Mouse (Mus musculus): ENCODE data around the gene Gdap2. TPM values are rescaled to one million over a fixed set of nuclear protein-coding genes. Genes with fewer than 3 reads are reported as not detected.

The Gdap2 gene
- 37.7 and 42.9 TPM in 2 replicates for polyA plus RNA-seq (2015; fragmentation: Nextera tagmentation; extraction: Ambion mirVana)

- Histone ChIP-seq H3K9ac (ENCODE audit: low read depth, low read length) (peak within 1 kb of the TSS; percentile 98), H3K4me2 (ENCODE audit: low read length) (peak within 1 kb of the TSS; percentile 90), H3K27ac (ENCODE audit: low read length) (peak within 1 kb of the TSS; percentile 95), H3K36me3 (ENCODE audit: control insufficient read depth, insufficient read depth, low read length) (peaks cover 7% of the 10 kb centered on the region; the same call in 1 of the 2 replicates), H3K27me3 (ENCODE audit: control insufficient read depth, insufficient read depth, low read depth, low read length) (no peaks in the 10 kb centered on the region), H3K4me1 (ENCODE audit: control insufficient read depth, insufficient read depth, low read length) (peaks cover 15% of the 10 kb centered on the region), H3K4me3 (ENCODE audit: low read depth, low read length) (peak within 1 kb of the TSS; percentile 96), H3K9me3 (replicated peaks; ENCODE audit: control insufficient read depth, low read length, poor library complexity, severe bottlenecking) (no peaks in the 10 kb centered on the region)
- under 1% methylated on average over 55 of the region's 55 CpGs for whole genome bisulfite sequencing
- ATAC-seq: peak; percentile 99
Measured at GRCm38 (mm10) chr3:100162315-100163105, at the start of gene Gdap2, which contains the start of gene Wdr3. TSS of gene Gdap2 (plus strand) at chr3:100162381. TSS of gene Wdr3 (minus strand) at chr3:100162407.

- Histone ChIP-seq H3K27me3 (ENCODE audit: control insufficient read depth, insufficient read depth, low read depth, low read length) (no peaks in the 10 kb centered on the region), H3K9me3 (replicated peaks; ENCODE audit: control insufficient read depth, low read length, poor library complexity, severe bottlenecking) (no peaks in the 10 kb centered on the region), H3K9ac (ENCODE audit: low read depth, low read length) (no peak overlapping the region), H3K4me3 (ENCODE audit: low read depth, low read length) (no peak overlapping the region), H3K4me1 (ENCODE audit: control insufficient read depth, insufficient read depth, low read length) (no peaks in the 10 kb centered on the region), H3K36me3 (ENCODE audit: control insufficient read depth, insufficient read depth, low read length) (no peaks in the 10 kb centered on the region), H3K27ac (ENCODE audit: low read length) (no peak overlapping the region), H3K4me2 (ENCODE audit: low read length) (no peak overlapping the region)
- no peak for ATAC-seq
- 79% methylated on average over 2 of the region's 2 CpGs for WGBS
Measured at GRCm38 (mm10) chr3:100118681-100119080, 43.5 kb upstream of the Gdap2 start.

DNA sequence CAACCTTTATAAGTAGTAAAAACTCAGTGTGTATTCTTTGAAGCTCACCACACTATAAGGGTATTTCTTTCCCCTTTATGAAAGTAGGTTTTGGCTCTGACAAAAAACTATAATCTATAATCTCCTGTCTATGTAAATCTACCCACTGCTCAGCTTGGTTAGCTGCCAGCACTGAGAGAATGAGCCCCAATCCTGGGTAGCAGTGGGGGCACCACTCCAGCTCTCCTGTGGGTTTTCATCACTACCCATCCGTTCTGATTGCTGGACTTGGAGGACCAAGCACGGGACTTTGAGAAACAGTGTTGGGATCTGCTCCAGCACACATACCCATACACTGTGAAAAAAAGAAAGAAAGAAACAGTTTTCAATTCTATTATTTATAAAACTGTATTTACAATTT, 40.2 kb upstream of the Gdap2 start:
- H3K27ac ChIP-seq (ENCODE audit: low read length): no peak overlapping the region
- H3K9ac ChIP-seq (ENCODE audit: low read depth, low read length): no peak overlapping the region

GRCm38 (mm10) chr3:100122445-100122844, 39.7 kb upstream of the Gdap2 start:
- Histone ChIP-seq H3K36me3 (ENCODE audit: control insufficient read depth, insufficient read depth, low read length) (no peaks in the 10 kb centered on the region), H3K27me3 (ENCODE audit: control insufficient read depth, insufficient read depth, low read depth, low read length) (no peaks in the 10 kb centered on the region), H3K4me3 (ENCODE audit: low read depth, low read length) (no peak overlapping the region), H3K4me1 (ENCODE audit: control insufficient read depth, insufficient read depth, low read length) (no peaks in the 10 kb centered on the region), H3K4me2 (ENCODE audit: low read length) (no peak overlapping the region), H3K27ac (ENCODE audit: low read length) (no peak overlapping the region), H3K9ac (ENCODE audit: low read depth, low read length) (no peak overlapping the region), H3K9me3 (replicated peaks; ENCODE audit: control insufficient read depth, low read length, poor library complexity, severe bottlenecking) (no peaks in the 10 kb centered on the region)
- ATAC-seq: no peak
- WGBS: 62% methylated on average over 1 of the region's 1 CpGs

More for the DNA sequence above, 40.2 kb upstream of the Gdap2 start:
- H3K27me3 ChIP-seq (ENCODE audit: control insufficient read depth, insufficient read depth, low read depth, low read length): no peaks in the 10 kb centered on the region
- no peak overlapping the region for H3K4me2 ChIP-seq (ENCODE audit: low read length)
- no peaks in the 10 kb centered on the region for H3K36me3 ChIP-seq (ENCODE audit: control insufficient read depth, insufficient read depth, low read length)
- WGBS: 69% methylated on average over 2 of the region's 2 CpGs
- no peaks in the 10 kb centered on the region for H3K9me3 ChIP-seq (replicated peaks; ENCODE audit: control insufficient read depth, low read length, poor library complexity, severe bottlenecking)
- no peak for ATAC-seq
- no peaks in the 10 kb centered on the region for H3K4me1 ChIP-seq (ENCODE audit: control insufficient read depth, insufficient read depth, low read length)
- no peak overlapping the region for H3K4me3 ChIP-seq (ENCODE audit: low read depth, low read length)

DNA sequence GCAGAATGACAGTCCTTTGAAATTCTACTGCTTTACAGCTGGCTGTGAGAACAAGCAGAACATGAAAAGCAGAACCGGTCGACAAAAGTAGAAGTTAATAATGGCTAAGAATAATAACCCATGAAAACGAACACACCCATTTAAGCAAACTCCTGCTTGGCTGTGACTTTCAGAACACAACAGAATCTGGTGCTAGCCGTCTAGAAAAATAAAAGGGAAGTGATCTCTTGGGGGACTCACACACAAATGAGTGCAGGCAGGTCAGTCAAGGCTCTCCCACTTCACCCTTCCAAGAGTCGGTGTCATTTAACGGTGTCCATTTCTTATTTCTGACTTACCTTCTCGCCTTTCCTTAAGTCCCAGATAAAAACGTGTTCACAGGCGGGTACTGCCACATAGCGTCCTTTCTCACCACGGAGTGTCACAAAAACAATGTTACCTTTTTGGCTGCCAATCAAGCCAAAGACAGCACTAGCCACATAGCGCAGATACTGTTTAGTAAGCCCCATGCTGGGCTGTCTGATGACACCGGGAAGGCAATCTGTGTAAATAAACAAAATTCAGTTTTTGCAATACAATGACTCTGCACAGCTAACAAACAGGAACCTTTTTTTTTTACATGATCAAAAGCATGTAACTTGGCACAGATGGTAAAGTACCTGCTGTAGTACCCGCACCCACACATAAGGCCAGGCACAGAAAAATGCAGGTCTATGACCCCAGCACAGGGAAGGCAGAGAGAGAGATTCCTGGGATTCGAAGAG, 1.3 kb upstream of the Gdap2 start:
- peaks cover 15% of the 10 kb centered on the region for H3K4me1 ChIP-seq (ENCODE audit: control insufficient read depth, insufficient read depth, low read length)
- H3K36me3 ChIP-seq (ENCODE audit: control insufficient read depth, insufficient read depth, low read length): peaks cover 19% of the 10 kb centered on the region
- WGBS: 89% methylated on average over 15 of the region's 15 CpGs
- H3K27me3 ChIP-seq (ENCODE audit: control insufficient read depth, insufficient read depth, low read depth, low read length): no peaks in the 10 kb centered on the region
- H3K27ac ChIP-seq (ENCODE audit: low read length): no peak overlapping the region
- peak overlapping the region; percentile 86 for H3K4me2 ChIP-seq (ENCODE audit: low read length)
- no peaks in the 10 kb centered on the region for H3K9me3 ChIP-seq (replicated peaks; ENCODE audit: control insufficient read depth, low read length, poor library complexity, severe bottlenecking)
- no peak overlapping the region for H3K9ac ChIP-seq (ENCODE audit: low read depth, low read length)
- peak overlapping the region; percentile 96; the same call in 1 of the 2 replicates for H3K4me3 ChIP-seq (ENCODE audit: low read depth, low read length)
- no peak for ATAC-seq

DNA sequence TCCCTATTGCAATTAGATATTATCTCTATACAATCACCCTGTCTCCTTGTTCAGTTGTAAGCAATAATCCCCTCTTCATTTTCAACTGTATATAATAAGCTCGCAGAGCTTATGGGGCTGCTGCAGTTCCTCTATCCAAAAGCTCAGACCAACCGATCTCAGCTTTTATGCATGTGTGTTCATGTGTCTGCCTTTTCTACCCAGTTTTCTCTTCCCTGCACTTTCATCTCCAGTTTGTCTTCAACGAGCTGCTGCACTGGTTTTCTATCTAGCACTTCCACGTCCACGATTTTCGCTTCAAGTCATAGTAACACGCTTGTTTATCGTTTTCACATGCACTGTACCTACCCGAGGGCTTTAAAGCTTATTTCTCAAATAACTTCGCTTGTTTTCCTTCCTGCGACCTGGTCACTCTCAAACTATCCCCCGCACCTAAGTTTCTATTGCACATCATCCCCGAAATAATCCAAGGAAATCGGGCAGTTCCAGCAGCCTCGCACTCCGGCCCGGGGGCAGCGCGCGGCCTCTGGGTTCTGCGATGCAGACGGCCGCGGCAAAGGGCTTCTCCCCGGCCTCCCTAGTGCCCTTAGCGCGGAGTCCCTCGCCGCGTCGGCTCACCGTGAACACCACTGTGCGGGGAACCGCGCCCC, 391 bp upstream of the Gdap2 start:
- 2% methylated on average over 35 of the region's 35 CpGs for WGBS
- Histone ChIP-seq H3K27ac (ENCODE audit: low read length) (peak overlapping the region; percentile 95), H3K4me2 (ENCODE audit: low read length) (peak overlapping the region; percentile 86), H3K27me3 (ENCODE audit: control insufficient read depth, insufficient read depth, low read depth, low read length) (no peaks in the 10 kb centered on the region), H3K4me3 (ENCODE audit: low read depth, low read length) (peak overlapping the region; percentile 96), H3K9me3 (replicated peaks; ENCODE audit: control insufficient read depth, low read length, poor library complexity, severe bottlenecking) (no peaks in the 10 kb centered on the region), H3K4me1 (ENCODE audit: control insufficient read depth, insufficient read depth, low read length) (peaks cover 15% of the 10 kb centered on the region), H3K36me3 (ENCODE audit: control insufficient read depth, insufficient read depth, low read length) (peaks cover 10% of the 10 kb centered on the region; the same call in 1 of the 2 replicates), H3K9ac (ENCODE audit: low read depth, low read length) (peak overlapping the region; percentile 98)
- ATAC-seq: peak; percentile 18; the same call in 1 of the 2 replicates

DNA sequence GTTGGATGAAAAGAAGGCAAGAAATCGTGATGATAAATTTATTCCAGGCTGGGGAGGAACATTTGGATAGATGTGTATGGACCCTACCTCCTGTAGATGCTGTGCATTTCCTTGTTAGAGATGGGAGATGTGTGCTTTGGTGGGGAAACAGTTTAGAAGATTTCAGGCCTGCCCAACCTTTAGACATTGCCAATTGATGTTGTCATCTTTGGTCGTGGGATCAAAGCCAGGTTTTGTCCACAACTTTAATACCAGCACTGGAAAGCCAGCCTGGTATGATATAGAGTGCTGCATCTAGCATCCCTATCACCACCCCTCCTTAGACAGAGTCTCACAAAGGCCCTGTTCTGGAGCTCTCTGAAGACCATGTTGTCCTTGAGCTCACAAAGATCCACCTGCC, 1.4 kb downstream of the Gdap2 start:
- no peak for ATAC-seq
- H3K4me1 ChIP-seq (ENCODE audit: control insufficient read depth, insufficient read depth, low read length): peaks cover 15% of the 10 kb centered on the region
- WGBS: 92% methylated on average over 2 of the region's 2 CpGs
- H3K4me2 ChIP-seq (ENCODE audit: low read length): no peak overlapping the region
- no peak overlapping the region for H3K27ac ChIP-seq (ENCODE audit: low read length)
- H3K9me3 ChIP-seq (replicated peaks; ENCODE audit: control insufficient read depth, low read length, poor library complexity, severe bottlenecking): no peaks in the 10 kb centered on the region
- H3K4me3 ChIP-seq (ENCODE audit: low read depth, low read length): no peak overlapping the region
- no peak overlapping the region for H3K9ac ChIP-seq (ENCODE audit: low read depth, low read length)
- H3K36me3 ChIP-seq (ENCODE audit: control insufficient read depth, insufficient read depth, low read length): peaks cover 9% of the 10 kb centered on the region; the same call in 1 of the 2 replicates
- H3K27me3 ChIP-seq (ENCODE audit: control insufficient read depth, insufficient read depth, low read depth, low read length): no peaks in the 10 kb centered on the region

GRCm38 (mm10) chr3:100164991-100165390, 2.8 kb downstream of the Gdap2 start:
- H3K4me2 ChIP-seq (ENCODE audit: low read length): no peak overlapping the region
- peaks cover 15% of the 10 kb centered on the region for H3K4me1 ChIP-seq (ENCODE audit: control insufficient read depth, insufficient read depth, low read length)
- no peak for ATAC-seq

More at GRCm38 (mm10) chr3:100164991-100165390, 2.8 kb downstream of the Gdap2 start:
- Histone ChIP-seq H3K9ac (ENCODE audit: low read depth, low read length) (no peak overlapping the region), H3K27ac (ENCODE audit: low read length) (no peak overlapping the region), H3K4me3 (ENCODE audit: low read depth, low read length) (no peak overlapping the region), H3K27me3 (ENCODE audit: control insufficient read depth, insufficient read depth, low read depth, low read length) (no peaks in the 10 kb centered on the region), H3K9me3 (replicated peaks; ENCODE audit: control insufficient read depth, low read length, poor library complexity, severe bottlenecking) (no peaks in the 10 kb centered on the region), H3K36me3 (ENCODE audit: control insufficient read depth, insufficient read depth, low read length) (0 out of 2 replicates have a peak, but pooled peaks cover 2% of the 10 kb centered on the region)

Measured in midbrain, embryonic 16.5 days (tissue).